Mouse (Mus musculus) cerebellum, adult 18-20 months (tissue): ENCODE measurements around the gene Ndufa12.
A peak's percentile ranks its signal among the peaks of the same experiment; 100 is the strongest.

ENCODE experiments used
- DNase-seq, 2 experiments: peaks; one replicate each; pipeline ENCODE4 v3.0.0; 2021

Gene Ndufa12

DNA sequence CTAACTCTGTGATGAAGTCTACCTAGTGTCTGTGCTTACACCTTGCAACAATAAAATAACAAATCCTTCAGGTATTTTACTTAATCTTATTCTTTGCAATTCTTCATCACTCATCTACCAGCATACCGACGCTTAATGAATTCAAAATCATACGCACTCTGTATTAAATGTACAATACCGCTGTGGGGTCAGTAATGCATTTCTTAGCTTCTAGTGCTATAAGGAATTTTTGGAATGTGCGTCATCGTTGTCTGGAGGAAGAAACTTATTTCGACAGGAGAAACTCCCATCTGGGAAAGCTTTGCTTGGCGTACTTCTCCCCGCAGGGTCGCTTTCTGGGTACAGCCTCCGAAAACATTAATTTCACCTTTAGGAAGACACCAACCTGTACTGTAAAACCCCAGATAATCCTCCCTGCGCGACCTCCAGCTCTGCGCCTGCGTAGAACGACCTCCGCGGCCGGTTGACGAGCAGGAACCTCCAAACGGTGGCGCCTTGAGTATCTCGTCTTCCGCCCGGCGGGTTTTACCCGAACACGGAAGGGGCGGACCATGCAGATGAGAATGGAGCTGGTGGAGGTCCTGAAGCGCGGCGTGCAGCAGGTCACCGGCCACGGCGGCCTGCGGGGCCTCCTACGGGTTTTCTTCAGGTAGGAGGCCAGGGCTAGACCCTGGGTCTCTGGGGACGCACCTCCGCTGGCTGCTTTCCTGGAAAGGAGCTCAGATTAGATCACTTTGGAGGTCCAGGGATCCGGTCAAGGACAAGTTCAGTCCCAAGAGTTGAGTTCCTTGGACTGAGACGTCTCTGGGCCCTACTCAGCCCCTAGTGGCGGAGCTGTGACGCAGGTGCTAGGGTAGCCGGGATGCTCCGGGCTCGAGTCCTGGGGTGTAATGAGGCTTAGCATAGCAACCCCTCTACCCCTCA lies at the start of gene Ndufa12:
Gene Ndufa12 (plus strand): TSS at position 239 of the 924 bp plus-strand sequence.
- DNase-seq, result peak; percentile 93 to 97

DNA sequence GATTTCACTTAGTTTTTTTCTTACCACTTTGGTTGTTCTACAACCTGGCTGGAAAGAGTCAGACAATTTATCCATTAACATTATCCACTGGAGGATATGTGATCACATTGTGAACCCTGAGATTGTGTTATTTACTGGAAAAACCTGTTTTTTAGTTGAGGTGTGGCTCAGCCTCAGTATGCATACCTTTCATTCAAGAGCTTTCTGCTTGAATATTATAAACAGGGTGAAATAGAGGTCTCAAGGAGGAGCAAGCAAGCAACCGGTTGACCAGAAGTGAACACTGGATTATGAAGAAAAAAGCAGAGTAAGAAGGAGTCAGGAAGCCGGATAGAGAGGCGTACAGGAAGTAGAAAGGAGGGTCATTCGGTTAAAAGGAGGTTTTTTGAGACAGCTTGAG lies 47.0 kb upstream of the Ndufa12 start:
- no peak for DNase-seq

DNA sequence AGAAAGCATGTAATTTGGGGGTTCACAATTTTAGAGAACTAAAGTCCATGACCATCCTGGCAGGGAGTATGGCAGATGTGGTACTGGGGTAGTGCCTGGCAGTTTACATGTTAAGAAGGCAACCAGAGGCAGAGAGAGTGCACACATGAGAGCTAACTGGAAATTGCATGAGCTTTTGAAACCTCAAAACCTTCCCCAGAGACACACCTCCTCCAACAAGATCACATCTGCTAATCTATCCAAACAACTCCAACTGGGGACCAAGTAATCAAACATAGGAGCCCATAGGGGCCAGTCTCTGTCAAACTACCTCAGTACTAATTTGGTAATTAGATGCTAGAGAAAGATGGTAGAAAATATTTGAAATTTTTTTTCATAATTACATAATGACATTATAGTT lies 44.7 kb upstream of the Ndufa12 start:
- DNase-seq, result no peak

DNA sequence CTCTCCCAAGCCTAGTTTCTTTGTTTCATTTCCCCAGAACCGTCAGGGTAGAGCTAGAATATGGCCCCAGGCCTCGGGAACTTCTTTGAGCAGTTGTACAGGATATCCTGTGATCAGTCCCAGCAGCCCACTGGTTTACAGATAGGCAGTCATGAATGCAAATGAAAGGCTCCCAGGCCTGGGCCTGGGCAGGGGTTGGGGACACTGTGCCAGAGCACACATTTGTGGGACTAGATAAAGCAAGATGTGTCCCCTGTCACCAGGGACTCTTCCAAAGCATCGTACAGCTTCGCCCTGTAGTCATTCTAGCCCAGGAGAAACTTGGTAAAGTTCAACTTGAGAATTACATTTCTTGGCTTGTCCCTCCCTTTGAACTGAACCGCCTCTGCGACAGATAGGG lies 39.6 kb upstream of the Ndufa12 start:
- no peak for DNase-seq

DNA sequence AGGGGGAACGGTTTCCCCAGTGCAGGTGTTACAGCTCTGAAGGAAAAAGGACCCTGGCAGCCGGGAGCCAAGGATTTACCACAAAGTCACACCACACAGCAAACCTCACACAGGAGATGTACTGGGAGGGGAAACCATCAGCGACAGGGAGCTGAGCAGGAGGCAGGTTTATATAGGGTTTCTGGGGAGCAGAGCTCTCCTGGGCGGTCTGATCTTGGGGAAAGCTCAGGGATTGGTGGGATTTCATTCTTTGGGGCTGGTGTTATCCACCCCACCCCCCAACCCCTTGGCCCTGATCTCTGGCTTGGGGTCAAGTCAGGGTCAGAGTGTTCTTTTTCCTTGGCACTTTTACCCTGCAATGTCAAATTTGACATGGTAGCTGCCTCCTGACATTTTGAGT lies 39.1 kb upstream of the Ndufa12 start:
- no peak for DNase-seq

DNA sequence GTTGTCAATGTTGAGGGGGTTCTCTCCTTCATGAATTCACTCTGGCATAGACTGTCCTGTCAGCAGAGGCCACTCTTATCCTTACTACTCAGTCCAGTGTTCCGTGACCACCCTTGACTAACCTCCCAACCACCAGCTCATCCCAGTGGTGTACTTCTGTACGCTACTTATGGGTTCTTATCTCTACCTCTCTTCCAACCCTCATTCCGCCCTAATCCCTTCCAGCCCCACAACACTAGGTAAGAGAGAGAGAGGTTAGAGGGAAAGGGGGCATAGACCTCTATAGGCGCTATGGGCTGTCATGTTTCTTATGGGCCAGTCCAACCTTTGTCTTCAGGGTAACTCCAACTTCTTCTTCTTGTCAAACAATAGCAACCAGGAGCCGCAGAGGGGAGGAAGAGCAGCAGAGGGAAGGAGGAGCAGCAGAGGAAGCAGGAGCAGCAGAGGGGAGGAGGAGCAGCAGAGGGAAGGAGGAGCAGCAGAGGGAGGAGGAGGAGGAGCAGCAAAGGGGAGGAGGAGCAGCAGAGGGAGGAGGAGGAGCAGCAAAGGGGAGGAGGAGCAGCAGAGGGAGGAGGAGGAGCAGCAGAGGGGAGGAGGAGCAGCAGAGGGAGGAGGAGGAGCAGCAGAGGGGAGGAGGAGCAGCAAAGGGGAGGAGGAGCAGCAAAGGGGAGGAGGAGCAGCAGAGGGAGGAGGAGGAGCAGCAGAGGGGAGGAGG lies 37.3 kb upstream of the Ndufa12 start:
- no peak for DNase-seq

DNA sequence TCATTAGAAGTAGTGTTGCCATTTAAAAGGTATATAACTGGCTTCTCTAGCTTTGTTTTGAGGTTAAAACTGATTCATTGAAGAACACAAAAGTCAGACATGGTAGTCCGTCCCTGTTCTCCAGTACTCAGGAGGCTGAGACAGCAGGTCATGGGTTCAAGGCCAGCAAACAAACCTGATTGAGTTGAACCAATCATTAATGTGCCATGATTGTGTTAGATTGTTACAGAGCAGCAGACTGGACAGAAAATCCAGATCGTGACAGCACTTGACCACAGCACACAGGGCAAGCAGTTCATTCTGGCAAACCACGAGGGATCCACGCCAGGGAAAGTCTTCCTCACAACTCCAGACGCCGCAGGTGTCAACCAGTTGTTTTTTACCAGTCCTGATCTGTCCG lies 36.5 kb upstream of the Ndufa12 start:
- no peak for DNase-seq

DNA sequence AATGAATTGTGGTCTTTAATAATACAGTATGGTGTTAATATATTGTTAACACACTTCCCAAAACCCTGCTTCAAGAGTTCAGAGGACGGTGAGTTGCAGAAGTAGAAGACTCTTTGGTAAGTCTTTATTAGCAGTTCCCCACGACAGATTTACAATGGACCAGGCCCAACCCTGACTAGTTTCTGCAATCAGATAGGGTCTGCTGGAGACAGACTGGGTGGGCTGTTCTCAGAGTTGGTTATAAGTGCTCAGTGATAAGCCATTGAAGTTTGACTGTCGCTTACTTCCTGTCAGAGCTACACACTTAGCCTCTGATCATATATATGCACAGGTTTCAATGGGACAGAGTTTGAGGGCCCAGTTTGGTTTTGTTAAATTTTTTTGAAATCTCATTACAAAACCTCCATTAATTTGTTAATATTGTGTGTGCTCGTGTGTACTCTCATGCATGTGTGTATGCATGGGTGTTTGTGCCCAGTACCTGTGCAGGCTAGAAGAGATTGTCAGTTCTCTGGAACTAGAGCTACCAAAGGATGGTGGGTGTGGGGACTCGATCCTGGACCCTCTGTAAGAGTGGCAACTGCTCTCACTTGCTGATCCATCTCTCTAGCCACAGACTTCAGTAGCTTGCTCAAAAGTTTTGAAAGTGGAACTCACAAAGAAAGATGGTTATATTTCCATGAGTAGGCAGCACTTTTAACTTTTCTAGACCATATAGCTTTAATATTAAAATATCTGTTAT lies 34.2 kb upstream of the Ndufa12 start:
- DNase-seq, result no peak

DNA sequence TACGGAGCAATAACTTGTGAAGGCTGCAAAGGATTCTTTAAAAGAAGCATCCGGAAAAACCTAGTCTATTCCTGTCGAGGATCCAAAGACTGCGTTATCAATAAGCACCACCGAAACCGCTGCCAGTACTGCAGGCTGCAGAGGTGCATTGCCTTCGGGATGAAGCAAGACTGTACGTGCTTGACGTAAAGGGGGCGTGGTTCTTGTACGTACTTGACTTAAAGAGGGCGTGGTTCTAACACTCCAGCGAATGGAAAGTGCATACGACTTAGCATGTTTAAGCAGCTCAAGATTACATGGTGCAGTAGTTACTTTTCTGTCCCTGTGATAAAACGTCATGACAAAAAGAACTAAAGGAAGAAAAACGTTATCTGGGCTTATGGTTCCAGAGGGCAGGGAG lies 33.1 kb upstream of the Ndufa12 start:
- DNase-seq, result no peak

DNA sequence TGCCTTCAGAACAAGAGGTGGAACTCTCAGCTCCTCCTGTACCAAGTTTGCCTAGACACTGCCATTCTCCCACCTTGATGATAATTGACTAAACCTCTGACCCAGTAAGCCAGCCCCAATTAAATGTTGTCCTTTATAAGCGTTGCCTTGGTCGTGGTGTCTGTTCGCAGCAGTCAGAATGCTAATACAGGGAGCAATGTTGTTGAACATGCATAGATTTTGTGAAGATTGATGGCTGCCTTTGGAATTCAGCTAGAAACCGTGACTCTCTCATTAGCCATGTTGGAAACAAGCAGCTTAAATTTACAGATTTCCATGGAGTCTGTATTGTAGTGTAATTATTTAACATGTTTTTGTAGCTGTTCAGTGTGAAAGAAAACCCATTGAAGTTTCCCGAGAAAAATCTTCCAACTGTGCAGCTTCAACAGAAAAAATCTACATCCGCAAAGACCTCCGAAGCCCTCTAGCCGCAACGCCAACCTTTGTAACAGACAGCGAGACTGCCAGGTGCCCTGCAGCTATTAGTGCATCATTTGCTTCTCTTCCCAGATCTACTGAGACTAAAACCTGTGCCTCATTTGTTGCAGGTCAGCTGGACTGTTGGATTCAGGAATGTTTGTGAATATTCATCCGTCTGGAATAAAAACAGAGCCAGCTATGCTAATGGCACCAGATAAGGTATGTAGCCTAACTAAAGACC lies 31.3 kb upstream of the Ndufa12 start:
- DNase-seq, result no peak

DNA sequence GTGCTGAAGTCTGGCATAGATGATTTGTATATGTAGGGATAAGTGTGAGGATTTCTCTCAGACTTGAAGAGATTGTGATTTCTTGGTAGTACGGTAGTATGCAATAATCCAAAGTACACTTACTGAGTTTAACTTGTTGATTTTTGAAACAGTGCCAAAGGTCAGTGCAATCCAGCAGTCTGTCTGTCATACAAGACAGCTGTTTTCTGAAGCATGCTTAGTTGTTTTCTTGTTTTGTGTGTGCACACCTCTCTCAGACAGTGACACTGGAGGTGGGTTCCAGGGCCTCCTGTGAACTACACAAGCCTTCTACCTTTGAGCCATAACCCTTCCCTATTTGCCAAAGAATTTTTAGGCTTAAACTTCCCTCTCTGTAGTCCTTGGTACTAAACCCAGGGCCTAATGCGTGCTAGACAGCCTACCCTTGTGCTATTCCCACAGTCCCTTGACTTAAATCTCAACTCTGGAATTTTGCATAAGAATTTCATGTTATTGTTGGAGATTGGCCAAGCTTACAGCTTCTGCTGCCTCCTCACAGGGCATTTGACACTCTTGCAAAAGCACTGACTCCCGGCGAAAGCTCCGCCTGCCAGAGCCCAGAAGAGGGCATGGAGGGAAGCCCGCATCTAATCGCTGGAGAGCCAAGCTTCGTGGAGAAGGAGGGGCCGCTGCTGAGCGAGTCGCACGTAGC lies 26.9 kb upstream of the Ndufa12 start:
- DNase-seq, result no peak

DNA sequence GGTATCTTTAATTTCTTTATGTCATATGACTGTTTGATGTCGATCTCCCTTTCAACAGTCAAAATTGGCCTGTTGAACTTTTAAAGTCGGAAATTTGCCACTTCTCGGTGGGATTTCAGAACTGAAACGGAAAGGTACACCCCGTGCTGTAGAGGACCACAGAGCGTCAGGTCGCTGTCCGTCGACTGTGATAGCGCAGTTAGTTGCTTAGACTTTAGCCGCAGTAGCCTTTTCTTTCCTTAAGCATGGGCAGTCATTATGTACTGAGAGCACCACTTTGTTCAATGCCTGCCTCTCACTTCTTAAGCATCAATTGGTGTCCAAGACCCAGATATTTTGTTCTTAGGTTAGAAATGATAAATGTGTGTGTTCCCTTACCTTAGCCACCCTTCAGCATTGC lies 26.4 kb upstream of the Ndufa12 start:
- DNase-seq, result no peak

DNA sequence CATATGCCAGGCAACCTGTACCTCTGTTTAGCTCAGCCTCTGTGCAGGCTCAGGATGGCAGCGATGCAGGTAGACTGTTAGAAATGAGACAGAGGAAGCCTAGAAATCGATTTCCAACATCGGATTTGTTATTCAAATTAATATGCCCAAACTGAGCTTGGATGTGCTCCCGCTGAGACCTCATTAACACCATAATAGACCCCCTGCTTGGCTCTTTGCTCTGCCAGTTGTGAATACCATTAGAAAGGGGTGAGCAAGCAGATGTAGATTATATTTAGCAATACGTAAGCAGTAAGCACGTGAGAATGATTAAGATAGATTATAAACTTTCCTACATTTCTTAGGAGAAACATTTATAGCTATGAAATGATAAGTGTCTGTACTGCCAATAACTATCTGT lies 25.8 kb upstream of the Ndufa12 start:
- no peak for DNase-seq

DNA sequence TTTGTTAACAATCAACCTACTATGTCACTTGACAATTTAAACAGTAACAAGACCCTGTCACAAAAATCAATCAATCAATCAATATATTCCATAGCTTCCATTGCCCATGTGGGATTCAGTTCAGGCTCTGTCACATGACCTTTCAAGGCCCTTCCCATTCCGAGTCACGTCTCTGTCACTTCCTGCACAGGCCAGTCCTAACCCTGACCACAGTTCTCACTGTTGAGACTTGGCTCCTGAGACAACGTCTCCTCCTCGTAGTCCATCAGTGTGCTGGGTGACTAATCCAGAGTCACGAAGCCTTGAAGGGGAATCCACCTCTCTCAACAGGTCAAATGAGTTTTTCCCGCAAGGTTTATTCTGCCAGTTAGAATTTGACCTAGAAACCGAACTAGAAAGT lies 23.9 kb upstream of the Ndufa12 start:
- no peak for DNase-seq

DNA sequence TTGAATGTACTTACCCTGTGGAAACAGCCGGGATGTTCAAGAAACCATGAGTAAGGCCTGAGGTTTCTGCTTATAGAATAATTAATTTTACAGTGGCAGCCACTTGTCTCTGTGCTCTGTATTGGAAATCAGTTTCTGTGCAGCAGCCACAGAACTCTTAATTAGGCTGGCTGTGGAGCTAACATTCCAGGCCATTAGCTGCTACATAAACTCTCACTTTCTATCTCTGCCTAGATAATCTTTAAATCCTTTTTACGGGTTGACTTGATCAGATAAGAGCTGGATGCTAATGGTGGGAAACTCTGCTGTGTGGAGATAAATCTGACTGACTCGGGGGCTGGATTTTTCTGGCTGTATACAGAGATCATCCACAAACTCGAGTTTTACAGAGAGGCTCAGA lies 15.3 kb upstream of the Ndufa12 start:
- DNase-seq, result no peak

DNA sequence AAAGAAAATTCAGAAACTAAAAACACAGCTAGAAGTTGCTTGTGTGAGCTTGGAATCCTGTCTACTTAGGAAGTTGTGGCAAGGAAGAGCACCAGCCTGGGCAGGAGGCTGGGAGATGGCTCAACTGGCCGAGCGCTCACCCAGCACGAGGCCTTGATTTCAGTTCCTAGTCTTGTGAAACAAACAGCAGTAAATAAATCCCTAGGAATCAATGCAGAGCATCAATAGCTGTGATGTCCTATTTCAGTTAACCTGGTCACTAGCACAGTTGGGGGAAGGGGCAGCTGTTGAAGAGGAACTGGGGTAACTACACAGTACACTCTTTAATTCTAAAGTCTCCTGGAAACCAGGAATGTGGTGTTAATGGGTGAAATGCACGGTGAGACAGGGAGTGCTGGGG lies 6.5 kb downstream of the Ndufa12 start:
- no peak for DNase-seq

DNA sequence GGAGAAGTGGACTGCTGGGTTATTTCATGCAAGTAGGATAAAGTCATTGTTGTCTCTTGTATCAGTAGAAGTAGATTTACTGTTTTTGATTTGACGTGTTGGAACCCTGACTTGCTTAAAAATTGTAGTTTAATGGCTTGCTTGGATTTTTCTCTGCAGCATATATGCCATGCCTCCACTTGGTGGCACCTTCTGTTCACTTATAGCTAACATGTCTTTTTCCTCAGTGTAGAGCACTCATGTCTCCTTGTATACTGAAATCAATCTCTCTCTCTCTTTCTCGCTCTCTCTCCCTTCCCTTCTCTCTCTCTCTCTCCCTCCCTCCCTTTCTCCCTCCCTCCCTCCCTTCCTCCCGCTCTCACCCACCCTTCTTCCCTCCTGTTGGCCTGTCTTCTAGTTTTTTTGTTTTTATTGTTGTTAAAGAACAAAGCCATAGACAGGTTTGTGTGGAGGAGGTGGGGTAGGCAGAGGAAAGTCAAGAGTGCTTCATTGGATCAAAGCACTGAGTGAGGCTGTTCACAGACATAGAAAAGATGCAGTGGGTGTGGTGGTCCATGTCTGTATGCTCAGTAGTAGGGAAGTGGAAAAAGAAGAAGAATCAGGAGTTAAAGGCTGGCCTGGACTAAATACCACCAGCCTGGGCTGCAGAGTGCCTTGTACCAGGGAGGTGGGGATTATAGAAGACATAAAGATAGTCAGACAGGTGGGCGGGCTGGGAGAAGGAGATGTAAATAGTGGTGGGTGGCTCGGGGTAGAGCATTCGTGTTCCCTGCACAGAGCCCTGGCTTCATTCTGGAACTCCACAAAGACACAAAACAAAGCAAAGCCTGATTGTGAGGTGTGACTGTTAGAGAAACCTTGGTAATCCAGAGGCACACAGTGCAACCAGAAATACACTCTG lies 12.4 kb downstream of the Ndufa12 start:
- DNase-seq, result no peak

DNA sequence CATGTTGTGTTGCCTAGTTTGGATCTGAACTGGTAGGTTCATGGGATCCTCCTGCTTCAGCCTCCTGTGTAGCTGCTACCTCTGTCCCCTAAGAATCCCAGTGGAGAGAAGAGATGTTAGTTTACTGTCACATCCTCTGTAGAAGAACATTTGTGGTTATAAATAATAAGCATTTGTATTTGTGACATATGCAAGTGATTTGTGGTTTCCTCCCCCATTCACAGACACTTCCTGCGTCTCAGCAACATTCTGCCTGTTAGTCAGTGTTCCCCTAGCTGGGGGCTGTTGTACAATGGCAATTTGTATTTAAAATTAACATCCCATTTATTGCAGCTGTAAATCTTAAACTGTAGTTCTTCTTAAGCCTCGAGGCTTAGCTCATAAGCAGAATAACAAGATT lies 13.2 kb downstream of the Ndufa12 start:
- no peak for DNase-seq

DNA sequence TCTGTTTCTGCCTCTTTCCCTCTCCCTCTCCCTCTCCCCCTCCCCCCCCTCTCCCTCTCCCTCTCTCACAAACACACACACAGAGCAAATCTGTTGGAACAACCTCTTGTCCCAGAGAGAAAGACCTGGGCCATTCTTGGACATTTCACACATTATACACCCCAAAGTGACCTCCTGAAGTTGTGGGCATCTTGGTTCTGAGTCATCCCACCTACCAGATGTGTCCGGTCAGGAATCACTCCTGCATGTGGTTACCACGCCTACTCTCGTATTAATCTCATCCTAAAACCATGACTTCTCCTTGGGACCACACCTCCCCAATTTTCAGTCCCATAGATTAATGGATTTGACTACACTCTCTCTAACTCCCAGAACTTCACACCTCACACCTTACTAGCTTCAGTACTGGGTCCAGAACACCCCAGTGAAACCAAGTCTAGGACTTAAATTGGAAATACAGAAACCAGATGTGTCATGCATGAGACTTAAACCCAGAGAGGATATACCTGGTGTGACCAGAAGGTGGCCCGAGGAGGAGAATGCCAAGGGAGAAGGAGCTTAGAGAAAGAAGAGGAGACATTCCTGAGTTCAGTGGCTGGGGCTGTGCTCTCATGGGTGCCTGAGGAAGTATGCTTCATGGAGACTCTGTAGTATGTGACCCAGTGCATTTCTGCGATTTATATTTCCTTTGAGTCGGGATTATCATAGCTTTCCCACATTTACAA lies 26.7 kb downstream of the Ndufa12 start:
- no peak for DNase-seq

DNA sequence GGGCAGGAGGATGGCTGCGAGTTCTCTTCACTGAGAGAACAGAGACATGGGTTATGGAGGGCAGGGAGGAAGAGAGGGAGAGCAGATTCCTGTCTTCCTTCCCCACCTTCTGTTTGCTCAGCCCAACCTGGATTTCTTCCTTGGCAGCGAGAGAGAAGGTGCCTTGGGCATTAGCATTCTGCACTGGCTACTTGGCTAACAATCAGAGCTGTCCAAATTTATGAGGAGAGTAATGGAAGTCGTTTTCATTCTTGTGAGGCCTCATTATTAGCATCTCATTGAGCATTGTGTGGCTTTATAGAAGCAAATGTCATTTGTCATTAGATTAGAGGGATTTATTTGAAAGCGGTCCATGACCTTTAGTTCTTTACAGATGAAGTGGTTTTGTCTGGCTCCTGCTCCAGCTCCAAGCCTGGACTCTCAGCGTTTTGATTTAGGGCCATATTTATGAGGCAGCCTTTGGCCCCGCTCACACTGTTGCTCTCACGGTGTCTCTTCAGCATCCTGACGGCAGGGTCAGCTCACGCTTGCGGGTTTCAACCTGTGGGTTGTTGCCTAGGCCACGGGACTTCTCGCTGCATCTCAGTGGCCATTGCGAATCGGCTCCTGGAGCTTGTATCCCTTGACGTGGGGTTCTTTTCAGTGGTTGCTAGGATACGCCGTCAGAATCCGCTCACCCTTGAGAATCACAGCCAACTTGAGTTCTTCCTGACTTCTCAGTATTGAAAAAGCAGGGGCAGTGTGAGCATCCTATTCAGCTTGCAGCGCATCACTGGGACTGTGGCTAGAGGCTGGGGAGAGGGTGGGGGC lies 31.9 kb downstream of the Ndufa12 start:
- peak; percentile 23 to 24 for DNase-seq
